Mouse (Mus musculus): Measurements from ENCODE around the gene Upf2.
A peak's percentile ranks its signal among the peaks of the same experiment; 100 is the strongest.

DNA sequence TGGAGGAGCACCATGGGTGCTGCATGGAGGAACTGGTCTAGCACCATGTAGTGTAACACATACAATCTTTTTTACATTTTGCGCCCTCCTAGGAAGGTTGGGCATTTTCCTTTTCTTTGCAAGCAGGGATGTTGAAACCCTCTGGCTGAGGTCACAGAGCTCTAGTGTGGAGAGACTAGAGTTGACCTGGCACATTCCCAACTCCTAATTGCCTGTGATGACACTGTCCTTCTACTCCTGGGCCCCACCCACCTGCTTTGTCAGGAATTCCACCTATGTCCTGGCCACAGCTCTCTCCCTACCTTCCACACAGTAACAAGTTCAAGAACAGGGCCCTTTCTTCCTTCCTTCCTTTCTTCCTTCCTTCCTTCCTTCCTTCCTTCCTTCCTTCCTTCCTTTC is 132.4 kb downstream of the Upf2 start:
- TF ChIP-seq CTCF (IDR thresholded peaks at IDR 0.05), result no peak
- TF ChIP-seq EP300 (IDR thresholded peaks at IDR 0.05), result 0 out of 2 replicates have a peak, but pooled peaks have one; percentile 43

Measured in lung, postnatal 0 days (tissue).